Mouse (Mus musculus) ovary, postnatal 10 days (tissue): ENCODE results near the gene Zfp148.
"Not testable (repeated sequence)": the region's sequence is repeated elsewhere in the genome, so short reads cannot be mapped to it uniquely, and the experiment has no call there.

Experiments used
- DNase-seq: peaks from one replicate; pipeline ENCODE4 v3.0.0; 2022; ENCODE audit warnings: low spot score

Gene Zfp148

GRCm38 (mm10) chr16:33381614-33382245 is 1.1 kb downstream of the Zfp148 start:
- DNase-seq: no peak

- no peak for DNase-seq
These were observed 1.7 kb downstream of the Zfp148 start for GRCm38 (mm10) chr16:33382341-33382740.

GRCm38 (mm10) chr16:33383584-33383983 is 2.9 kb downstream of the Zfp148 start:
- DNase-seq: no peak

GRCm38 (mm10) chr16:33384057-33384456 is 3.4 kb downstream of the Zfp148 start:
- not testable (repeated sequence) for DNase-seq

DNA sequence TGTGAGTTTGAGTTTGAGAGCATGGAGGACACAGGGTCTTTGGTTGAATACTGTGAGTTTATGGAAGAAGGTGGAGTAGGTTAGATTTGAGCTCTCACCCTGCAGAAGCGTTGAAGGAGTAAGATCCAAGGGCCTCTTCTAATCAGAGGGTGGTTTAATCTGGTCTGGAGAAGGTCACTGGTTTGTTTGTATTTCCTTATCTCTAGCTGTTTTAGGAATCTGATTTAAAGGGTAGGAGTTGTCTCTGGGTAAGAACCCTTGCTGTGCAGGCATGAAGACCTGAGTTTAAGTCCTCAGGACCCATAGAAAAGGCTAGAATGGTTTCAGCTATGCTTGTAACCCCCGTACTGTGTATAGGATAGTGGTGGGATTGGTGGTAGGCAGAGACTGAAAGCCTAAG is 6.4 kb downstream of the Zfp148 start:
- no peak for DNase-seq

GRCm38 (mm10) chr16:33387420-33387819 is 6.8 kb downstream of the Zfp148 start:
- DNase-seq: no peak

GRCm38 (mm10) chr16:33399913-33400782 is 19.5 kb downstream of the Zfp148 start:
- peak; percentile 38 for DNase-seq

- DNase-seq: no peak
These were observed 20.3 kb downstream of the Zfp148 start for GRCm38 (mm10) chr16:33400943-33401342.

DNA sequence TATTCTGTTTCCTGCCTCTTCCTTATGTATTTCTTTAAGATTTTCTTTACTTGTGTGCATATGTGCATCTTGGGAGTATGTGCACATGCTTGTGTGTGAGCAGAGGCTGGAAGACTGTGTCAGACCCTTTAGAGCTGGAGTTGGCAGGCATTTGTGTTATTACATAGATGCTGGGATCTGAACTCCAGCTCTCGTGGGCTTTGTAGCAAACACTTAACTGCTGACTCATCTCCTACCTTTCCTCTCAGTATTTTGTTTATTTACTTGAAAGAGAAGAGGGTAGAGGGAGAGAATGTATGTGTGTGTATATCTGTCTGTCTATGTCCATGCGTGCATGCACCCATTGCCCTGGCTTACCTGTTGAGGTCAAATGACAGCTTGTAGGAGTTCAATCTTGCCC is 22.6 kb downstream of the Zfp148 start:
- no peak for DNase-seq

DNA sequence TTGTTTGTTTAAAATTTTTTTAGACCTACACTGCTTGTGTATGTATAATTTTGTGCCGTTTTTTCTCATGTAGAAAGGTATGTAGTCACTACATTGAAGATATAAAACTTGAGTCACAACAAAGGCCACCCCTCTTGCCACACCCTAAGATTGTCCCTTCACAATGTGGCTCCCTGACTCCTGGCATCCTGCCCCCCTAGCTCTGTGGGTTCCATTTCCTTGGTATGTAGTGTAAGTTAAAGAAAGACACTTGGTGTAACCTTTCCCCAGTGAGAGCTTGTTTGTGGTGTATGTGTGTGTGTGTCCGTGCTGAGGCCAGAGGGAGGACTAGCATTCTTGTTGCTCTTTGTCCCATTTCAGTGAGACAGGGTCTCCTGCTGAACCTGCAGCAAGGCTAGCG is 23.4 kb downstream of the Zfp148 start:
- no peak for DNase-seq

GRCm38 (mm10) chr16:33405487-33405886 is 24.9 kb downstream of the Zfp148 start:
- no peak for DNase-seq

GRCm38 (mm10) chr16:33410151-33410550 is 29.5 kb downstream of the Zfp148 start:
- DNase-seq: no peak

- DNase-seq: no peak
These were observed 30.0 kb downstream of the Zfp148 start for GRCm38 (mm10) chr16:33410605-33411004.

DNA sequence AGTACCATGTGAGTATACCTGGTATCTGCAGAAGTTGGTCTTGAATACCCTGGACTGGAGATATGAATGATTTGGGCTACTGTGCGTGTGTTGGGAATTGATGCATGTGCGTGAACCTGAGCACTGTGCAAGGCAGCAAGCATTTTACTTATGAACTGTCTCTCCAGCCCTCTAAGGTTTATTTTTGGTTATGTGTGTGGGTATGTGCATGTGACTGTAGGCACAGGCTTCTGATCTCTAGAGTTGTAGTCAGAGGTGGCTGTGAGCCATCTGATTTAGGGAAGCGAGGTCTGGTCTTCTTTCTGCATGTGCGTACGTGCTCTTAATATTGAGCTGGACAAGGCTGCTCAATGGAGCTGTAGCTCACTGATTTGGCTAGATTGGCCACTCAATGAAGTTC is 33.6 kb downstream of the Zfp148 start:
- DNase-seq: no peak

DNA sequence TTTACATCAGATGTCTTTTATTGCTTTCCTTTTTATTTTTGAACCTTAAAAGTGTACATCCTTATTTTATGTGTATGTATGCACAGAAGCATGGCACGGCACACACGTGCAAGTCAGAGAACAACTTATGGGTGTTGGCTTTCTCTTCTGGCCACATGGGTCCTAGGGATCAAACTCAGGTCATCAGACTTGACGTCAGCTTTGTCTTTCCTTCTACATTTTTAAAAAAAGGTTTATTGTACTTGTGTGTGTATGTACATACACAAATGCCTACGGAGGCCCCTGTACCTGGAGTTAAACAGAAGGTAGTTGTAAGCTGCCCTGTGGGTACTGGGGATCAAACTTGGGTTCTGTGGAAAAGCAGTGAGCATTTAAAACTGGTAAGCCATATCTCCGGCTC is 35.0 kb downstream of the Zfp148 start:
- no peak for DNase-seq

DNA sequence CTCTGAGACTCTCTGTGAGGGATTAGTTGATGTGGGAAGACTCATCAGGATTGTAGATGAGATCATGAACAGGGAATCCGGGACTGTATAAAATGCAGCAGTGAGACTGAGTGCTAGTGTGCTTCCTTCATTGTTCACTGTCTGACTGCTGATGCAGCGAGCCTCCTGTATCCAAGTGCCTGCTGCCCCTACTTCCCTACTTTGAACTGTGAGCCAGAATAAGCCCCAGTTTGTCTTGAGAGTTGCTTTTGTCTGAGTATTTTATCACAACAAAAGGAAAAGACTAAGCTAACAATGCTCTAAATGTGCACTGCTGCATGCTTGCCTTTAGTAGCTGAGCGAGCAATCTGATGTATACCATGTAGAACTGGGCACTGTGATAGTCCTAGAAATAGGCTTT is 47.7 kb downstream of the Zfp148 start:
- DNase-seq: no peak

- no peak for DNase-seq
These were observed 51.0 kb downstream of the Zfp148 start for GRCm38 (mm10) chr16:33431660-33432059.

DNA sequence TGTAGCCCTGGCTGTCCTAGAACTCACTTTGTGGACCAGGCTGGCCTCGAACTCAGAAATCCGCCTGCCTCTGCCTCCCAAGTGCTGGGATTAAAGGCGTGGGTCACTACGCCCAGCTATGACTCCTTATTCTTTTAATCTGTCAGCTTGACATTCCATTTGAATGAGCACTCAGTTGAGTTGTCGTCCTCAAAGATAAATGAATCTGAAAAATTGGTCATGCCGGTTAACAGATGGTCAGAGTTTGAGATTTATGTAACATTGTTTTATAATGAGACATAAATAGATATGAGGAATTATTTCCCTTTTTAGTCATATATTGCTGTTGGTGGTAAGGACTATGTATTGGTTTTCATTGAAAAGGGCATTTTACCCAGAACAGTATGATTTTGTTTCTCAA is 60.4 kb downstream of the Zfp148 start:
- DNase-seq: no peak

- DNase-seq: no peak
These were observed 66.2 kb downstream of the Zfp148 start for GRCm38 (mm10) chr16:33446830-33447229.

DNA sequence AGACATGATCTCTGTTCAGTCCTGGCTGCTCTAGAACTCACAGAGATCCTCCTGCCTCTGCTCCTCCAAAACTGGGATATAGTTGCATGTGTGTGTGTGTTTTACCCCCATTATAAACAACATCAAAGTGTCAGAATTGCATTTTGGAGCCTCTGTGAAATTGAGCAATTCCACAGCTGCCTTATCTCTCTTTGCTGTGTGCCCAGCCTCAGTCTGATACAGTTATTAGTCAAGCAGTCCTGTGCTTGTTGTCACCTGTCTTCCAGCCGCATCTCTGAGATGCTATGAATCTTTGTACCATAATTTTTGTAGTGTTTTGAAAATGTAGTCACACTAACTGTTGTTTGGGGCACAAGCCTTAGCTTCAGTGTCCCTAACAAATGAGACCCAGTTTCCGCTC is 73.2 kb downstream of the Zfp148 start:
- no peak for DNase-seq

GRCm38 (mm10) chr16:33454306-33454705 is 73.7 kb downstream of the Zfp148 start:
- DNase-seq: no peak

- DNase-seq: no peak
These were observed 74.8 kb downstream of the Zfp148 start for GRCm38 (mm10) chr16:33455263-33455910.

DNA sequence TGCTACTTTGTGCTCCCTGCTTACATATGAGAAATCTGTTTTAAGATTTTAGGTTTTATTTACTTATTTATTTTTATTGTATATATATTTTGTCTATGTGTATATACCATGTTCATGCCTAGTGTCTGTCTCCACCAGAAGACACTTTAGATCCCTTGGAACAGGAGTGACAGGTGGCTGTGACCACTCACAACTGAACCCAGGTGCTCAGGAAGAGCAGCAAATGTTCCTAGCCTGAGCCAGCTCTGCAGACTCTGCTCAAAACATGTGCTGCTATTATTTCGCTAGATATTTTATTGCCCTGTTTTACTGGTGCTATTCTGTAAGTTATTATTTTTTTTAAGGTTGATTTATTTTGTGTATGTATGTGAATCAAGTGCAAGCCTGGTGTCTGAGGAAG is 78.5 kb downstream of the Zfp148 start:
- DNase-seq: no peak
